In genomic region chr10:90771046-90771445, GRCm38 (mm10) we compare ENCODE assay signal across 15 mouse cellular contexts.
DNase-seq lines count a peak whose midpoint lies in the region; ATAC-seq and TF ChIP-seq lines count a peak whose summit lies in the region.
"Had no signal": no experiment of that assay in that cellular context is flagged by ENCODE, and none has a peak within 500 bp of the region (broad histone marks: within the 10 kb centered on the region; RNA-seq: fewer than 3 reads in every experiment).

No protein-coding gene starts in this region.

- H3K9ac ChIP-seq in hindbrain, embryonic 12.5 days: no peak overlapping the region
- H3K9ac ChIP-seq in midbrain, embryonic 14.5 days (replicated peaks; ENCODE audit: low read length): no peak overlapping the region
- H3K9ac ChIP-seq: heart, embryonic 13.5 days; liver, postnatal 0 days had no signal

- DNase-seq in brain, adult 2 months (ENCODE audit: low read depth, low spot score): peak; percentile 42
- no peak for DNase-seq in midbrain, embryonic 14.5 days
- DNase-seq in lung, postnatal 10 days: no peak
- DNase-seq in lung, postnatal 14 days: no peak
- DNase-seq in retina, postnatal 1 day: no peak
- DNase-seq: adrenal gland, postnatal 25 days; cerebellum, adult 9-11 months; liver, postnatal 0 days; thymus, adult 2 months had no signal

- peak overlapping the region; percentile 51; the same call in 1 of the 2 replicates for H3K27ac ChIP-seq in cortical plate, adult 2 months (ENCODE audit: insufficient read depth, low read length)
- H3K27ac ChIP-seq in hindbrain, embryonic 12.5 days: peak overlapping the region; percentile 48
- H3K27ac ChIP-seq in midbrain, embryonic 14.5 days (replicated peaks; ENCODE audit: low read depth, low read length): no peak overlapping the region
- H3K27ac ChIP-seq: embryonic facial prominence, embryonic 10.5 days; heart, embryonic 13.5 days had no signal

- no peak for TF ChIP-seq POLR2A in cortical plate, adult 2 months (IDR thresholded peaks at IDR 0.05; ENCODE audit: extremely low read depth, insufficient read depth, low read length)

- no peaks in the 10 kb centered on the region for H3K36me3 ChIP-seq in hindbrain, embryonic 12.5 days
- H3K36me3 ChIP-seq in midbrain, embryonic 14.5 days (ENCODE audit: control insufficient read depth, insufficient read depth, low read length): no peaks in the 10 kb centered on the region
- H3K36me3 ChIP-seq: embryonic facial prominence, embryonic 10.5 days; heart, embryonic 13.5 days had no signal

- TF ChIP-seq CTCF in cortical plate, adult 2 months (IDR thresholded peaks at IDR 0.05; ENCODE audit: extremely low read depth, insufficient read depth, low read length): no peak

- 46% methylated on average over 7 of the region's 7 CpGs for WGBS in hindbrain, embryonic 12.5 days
- WGBS in midbrain, embryonic 14.5 days: 44% methylated on average over 7 of the region's 7 CpGs

- no peaks in the 10 kb centered on the region for H3K9me3 ChIP-seq in hindbrain, embryonic 12.5 days (replicated peaks)
- H3K9me3 ChIP-seq in midbrain, embryonic 14.5 days (ENCODE audit: control insufficient read depth, low read length): no peaks in the 10 kb centered on the region
- H3K9me3 ChIP-seq: embryonic facial prominence, embryonic 10.5 days; heart, embryonic 13.5 days had no signal

- ATAC-seq in hindbrain, embryonic 12.5 days (ENCODE audit: low FRiP score): no peak
- ATAC-seq in midbrain, embryonic 14.5 days (ENCODE audit: low FRiP score, low TSS enrichment): no peak
- ATAC-seq: CD4-positive, CD25-positive, alpha-beta regulatory T cell, adult 4 months; liver, postnatal 0 days had no signal

- H3K27me3 ChIP-seq in hindbrain, embryonic 12.5 days: no peaks in the 10 kb centered on the region
- H3K27me3 ChIP-seq in midbrain, embryonic 14.5 days (ENCODE audit: control insufficient read depth, insufficient read depth, low read length): no peaks in the 10 kb centered on the region

- no peak overlapping the region for H3K4me3 ChIP-seq in cortical plate, adult 2 months (ENCODE audit: insufficient read depth, low read length)
- H3K4me3 ChIP-seq in hindbrain, embryonic 12.5 days: no peak overlapping the region
- no peak overlapping the region for H3K4me3 ChIP-seq in midbrain, embryonic 14.5 days (replicated peaks; ENCODE audit: low read depth, low read length)
- H3K4me3 ChIP-seq: erythroblast, embryonic 14.5 days; heart, embryonic 13.5 days had no signal

- H3K4me1 ChIP-seq in cortical plate, adult 2 months (ENCODE audit: control insufficient read depth, insufficient read depth, low read length): peaks cover 12% of the 10 kb centered on the region
- peaks cover 25% of the 10 kb centered on the region for H3K4me1 ChIP-seq in hindbrain, embryonic 12.5 days
- H3K4me1 ChIP-seq in midbrain, embryonic 14.5 days (ENCODE audit: control insufficient read depth, insufficient read depth, low read length): peaks cover 17% of the 10 kb centered on the region
- H3K4me1 ChIP-seq: heart, embryonic 13.5 days had no signal

- H3K4me2 ChIP-seq in hindbrain, embryonic 12.5 days (replicated peaks): peak overlapping the region; percentile 36
- H3K4me2 ChIP-seq in midbrain, embryonic 14.5 days (ENCODE audit: low read length): peak overlapping the region; percentile 34
